In the genomic region with DNA sequence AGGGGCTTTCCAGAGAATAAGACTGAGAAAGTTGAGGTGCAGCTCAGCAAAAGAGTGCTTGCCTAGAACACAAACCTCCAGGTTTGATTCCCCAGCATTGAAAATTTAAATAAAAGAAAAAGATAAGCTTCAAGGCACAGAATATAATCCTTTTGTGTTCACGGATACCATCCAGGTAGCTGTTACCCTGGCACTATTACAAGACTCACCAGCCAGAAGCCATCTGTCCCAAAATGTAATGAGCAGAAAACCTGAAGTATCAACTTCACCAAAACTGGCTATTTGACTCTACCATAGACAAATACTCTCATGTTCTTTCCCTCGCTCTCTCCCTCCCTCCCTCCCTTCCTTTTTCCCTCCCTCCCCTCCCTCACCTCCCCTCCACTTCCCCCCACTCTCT, we compare ENCODE assay signal across 20 mouse cellular contexts.
"Had no signal": no experiment of that assay in that cellular context is flagged by ENCODE, and none has a peak within 500 bp of the region (broad histone marks: within the 10 kb centered on the region; RNA-seq: fewer than 3 reads in every experiment).

No protein-coding gene starts in this region.

- H3K4me2 ChIP-seq: limb, embryonic 12.5 days; limb, embryonic 15.5 days; liver, embryonic 11.5 days; lung, embryonic 15.5 days; midbrain, embryonic 13.5 days; neural tube, embryonic 13.5 days had no signal

- ATAC-seq: midbrain, embryonic 13.5 days; midbrain, embryonic 16.5 days had no signal

- DNase-seq: kidney, postnatal 10 days; kidney, postnatal 36 days; left cerebral cortex, postnatal 4 days; lung, adult 18-20 months; lung, postnatal 10 days; lung, postnatal 36 days; retina, postnatal 1 day; thymus, postnatal 36 days had no signal

- H3K27me3 ChIP-seq: limb, embryonic 12.5 days; limb, embryonic 15.5 days; lung, embryonic 15.5 days; megakaryocyte, embryonic 14.5 days; midbrain, embryonic 13.5 days; neural tube, embryonic 13.5 days had no signal

- H3K9ac ChIP-seq: limb, embryonic 12.5 days; limb, embryonic 15.5 days; liver, embryonic 14.5 days; lung, embryonic 15.5 days; midbrain, embryonic 13.5 days; neural tube, embryonic 13.5 days had no signal

- H3K4me3 ChIP-seq: limb, embryonic 12.5 days; limb, embryonic 15.5 days; lung, embryonic 15.5 days; megakaryocyte, embryonic 14.5 days; midbrain, embryonic 10.5 days; midbrain, embryonic 13.5 days; myocyte; neural tube, embryonic 13.5 days had no signal

- H3K9me3 ChIP-seq: limb, embryonic 12.5 days; limb, embryonic 15.5 days; lung, embryonic 15.5 days; megakaryocyte, embryonic 14.5 days; midbrain, embryonic 10.5 days; midbrain, embryonic 13.5 days; neural tube, embryonic 13.5 days had no signal

- H3K27ac ChIP-seq: limb, embryonic 12.5 days; limb, embryonic 15.5 days; liver, embryonic 14.5 days; lung, embryonic 15.5 days; midbrain, embryonic 10.5 days; midbrain, embryonic 13.5 days; neural tube, embryonic 13.5 days; stomach, postnatal 0 days had no signal

- H3K4me1 ChIP-seq: limb, embryonic 15.5 days; lung, embryonic 15.5 days; megakaryocyte, embryonic 14.5 days had no signal

- H3K36me3 ChIP-seq: limb, embryonic 12.5 days; limb, embryonic 15.5 days; lung, embryonic 15.5 days; midbrain, embryonic 10.5 days; midbrain, embryonic 13.5 days; neural tube, embryonic 13.5 days had no signal
